Mouse (Mus musculus) neural tube, embryonic 15.5 days (tissue): ENCODE results near the gene Spaar. TPM values are rescaled to one million over a fixed set of nuclear protein-coding genes. Genes with fewer than 3 reads are reported as not detected.
"Not testable (repeated sequence)": the region's sequence is repeated elsewhere in the genome, so short reads cannot be mapped to it uniquely, and the experiment has no call there.

Experiments
- ATAC-seq: fragments of 200-750 bp; cut with Nextera tagmentation; 2 replicates; pipeline ENCODE4 v1.8.0; 2017; ENCODE audit warnings: mild to moderate bottlenecking, moderate TSS enrichment, moderate library complexity; ENCODE audit not compliant: low FRiP score
- H3K27ac ChIP-seq: fragments of 300-500 bp; sonication (generic); replicated peaks from 2 replicates; pipeline ENCODE4 v1.5.1; 2015; ENCODE audit warnings: mild to moderate bottlenecking, inconsistent platforms
- H3K27me3 ChIP-seq: fragments of 300-500 bp; sonication (generic); replicated peaks from 2 replicates; pipeline ENCODE4 v1.6.1; 2015; ENCODE audit warnings: inconsistent platforms
- H3K36me3 ChIP-seq: fragments of 300-500 bp; sonication (generic); 2 replicates; pipeline ENCODE4 v1.6.1; 2015; ENCODE audit warnings: inconsistent platforms
- H3K4me1 ChIP-seq: fragments of 300-500 bp; sonication (generic); 2 replicates; pipeline ENCODE4 v1.6.1; 2015; ENCODE audit warnings: inconsistent platforms
- H3K4me2 ChIP-seq: fragments of 300-500 bp; sonication (generic); 2 replicates; pipeline ENCODE4 v1.6.1; 2015; ENCODE audit warnings: inconsistent platforms, mild to moderate bottlenecking, moderate library complexity
- H3K4me3 ChIP-seq: fragments of 300-500 bp; sonication (generic); replicated peaks from 2 replicates; pipeline ENCODE4 v1.5.1; 2015; ENCODE audit warnings: mild to moderate bottlenecking, inconsistent platforms
- H3K9ac ChIP-seq: fragments of 300-500 bp; sonication (generic); replicated peaks from 2 replicates; pipeline ENCODE4 v1.6.1; 2015; ENCODE audit warnings: mild to moderate bottlenecking, inconsistent platforms
- H3K9me3 ChIP-seq: fragments of 300-500 bp; sonication (generic); replicated peaks from 2 replicates; pipeline ENCODE4 v1.6.1; 2016; ENCODE audit warnings: inconsistent platforms
- WGBS: fragments of 180-500 bp; shearing (Covaris S2); methylation state at CpG from one replicate; pipeline ENCODE4 v1.1.7; 2015; ENCODE audit warnings: mixed read lengths; 5-methylcytosine and 5-hydroxymethylcytosine counted together
- polyA plus RNA-seq: library from polyadenylated mRNA; unstranded; fragments of >200 nt; fragmentation: Nextera tagmentation; extraction: Ambion mirVana; gene quantifications from 2 replicates; pipeline ENCODE4 v1.2.1, GENCODE M21; 2015

The Spaar gene
- polyA plus RNA-seq, 1 experiment from 2014 or later, result 0.06 TPM

- H3K36me3 ChIP-seq, result no peaks in the 10 kb centered on the region
- H3K4me3 ChIP-seq, result no peak overlapping the region
- H3K27ac ChIP-seq, result no peak overlapping the region
- no peak overlapping the region for H3K4me2 ChIP-seq
- H3K4me1 ChIP-seq, result no peaks in the 10 kb centered on the region
- WGBS, result 25% methylated on average over 7 of the region's 7 CpGs
- H3K9me3 ChIP-seq, result no peaks in the 10 kb centered on the region
- no peaks in the 10 kb centered on the region for H3K27me3 ChIP-seq
- H3K9ac ChIP-seq, result no peak overlapping the region
- no peak for ATAC-seq
Measured at GRCm38 (mm10) chr4:43763410-43763809, 33.6 kb downstream of the Spaar start.

- no peak for ATAC-seq
- Histone ChIP-seq H3K4me1 (no peaks in the 10 kb centered on the region), H3K36me3 (no peaks in the 10 kb centered on the region), H3K4me2 (no peak overlapping the region), H3K4me3 (no peak overlapping the region), H3K9me3 (no peaks in the 10 kb centered on the region), H3K9ac (no peak overlapping the region), H3K27me3 (no peaks in the 10 kb centered on the region), H3K27ac (no peak overlapping the region)
- WGBS, result 94% methylated on average over 5 of the region's 5 CpGs
Measured at GRCm38 (mm10) chr4:43768341-43768740, 38.5 kb downstream of the Spaar start.

GRCm38 (mm10) chr4:43769374-43769773, 39.5 kb downstream of the Spaar start:
- Histone ChIP-seq H3K9ac (no peak overlapping the region), H3K4me3 (no peak overlapping the region), H3K27me3 (no peaks in the 10 kb centered on the region), H3K4me2 (no peak overlapping the region), H3K36me3 (no peaks in the 10 kb centered on the region), H3K27ac (no peak overlapping the region), H3K4me1 (no peaks in the 10 kb centered on the region), H3K9me3 (no peaks in the 10 kb centered on the region)
- ATAC-seq, result no peak
- WGBS, result 92% methylated on average over 2 of the region's 2 CpGs

GRCm38 (mm10) chr4:43770909-43771308, 41.1 kb downstream of the Spaar start, which contains the start of gene Olfr159:
Olfr159 (minus strand) TSS chr4:43771009.
- Histone ChIP-seq H3K9ac (no peak within 1 kb of the TSS), H3K27ac (no peak within 1 kb of the TSS), H3K36me3 (no peaks in the 10 kb centered on the region), H3K4me1 (no peaks in the 10 kb centered on the region), H3K4me3 (no peak within 1 kb of the TSS), H3K9me3 (no peaks in the 10 kb centered on the region), H3K4me2 (no peak within 1 kb of the TSS), H3K27me3 (no peaks in the 10 kb centered on the region)
- ATAC-seq, result no peak
- 90% methylated on average over 6 of the region's 6 CpGs for WGBS

GRCm38 (mm10) chr4:43771626-43772025, 41.8 kb downstream of the Spaar start:
- H3K4me1 ChIP-seq, result no peaks in the 10 kb centered on the region
- H3K4me3 ChIP-seq, result no peak overlapping the region
- ATAC-seq, result no peak
- H3K27ac ChIP-seq, result no peak overlapping the region
- H3K36me3 ChIP-seq, result no peaks in the 10 kb centered on the region
- WGBS, result 67% methylated on average over 6 of the region's 6 CpGs
- no peak overlapping the region for H3K9ac ChIP-seq
- no peaks in the 10 kb centered on the region for H3K27me3 ChIP-seq
- no peaks in the 10 kb centered on the region for H3K9me3 ChIP-seq
- H3K4me2 ChIP-seq, result no peak overlapping the region

- no peaks in the 10 kb centered on the region for H3K27me3 ChIP-seq
- 62% methylated on average over 2 of the region's 2 CpGs for WGBS
- no peak overlapping the region for H3K4me2 ChIP-seq
- H3K4me3 ChIP-seq, result no peak overlapping the region
- no peaks in the 10 kb centered on the region for H3K36me3 ChIP-seq
- H3K9me3 ChIP-seq, result no peaks in the 10 kb centered on the region
- no peak for ATAC-seq
- no peaks in the 10 kb centered on the region for H3K4me1 ChIP-seq
- H3K9ac ChIP-seq, result no peak overlapping the region
- H3K27ac ChIP-seq, result no peak overlapping the region
Measured at GRCm38 (mm10) chr4:43772304-43772703, 42.5 kb downstream of the Spaar start.

- Histone ChIP-seq H3K9ac (no peak overlapping the region), H3K9me3 (0 out of 2 replicates have a peak, but pooled peaks cover 3% of the 10 kb centered on the region), H3K27ac (no peak overlapping the region), H3K4me3 (no peak overlapping the region), H3K4me1 (no peaks in the 10 kb centered on the region), H3K4me2 (no peak overlapping the region), H3K36me3 (no peaks in the 10 kb centered on the region), H3K27me3 (no peaks in the 10 kb centered on the region)
- 74% methylated on average over 6 of the region's 6 CpGs for WGBS
- ATAC-seq, result no peak
Measured at GRCm38 (mm10) chr4:43795296-43795695, 65.5 kb downstream of the Spaar start.

GRCm38 (mm10) chr4:43795844-43796243, 66.0 kb downstream of the Spaar start:
- not testable (repeated sequence) for H3K36me3 ChIP-seq, H3K9me3 ChIP-seq, H3K4me1 ChIP-seq, H3K4me3 ChIP-seq, H3K27me3 ChIP-seq, H3K9ac ChIP-seq, H3K4me2 ChIP-seq, H3K27ac ChIP-seq, ATAC-seq
- WGBS, result 83% methylated on average over 5 of the region's 5 CpGs

- Histone ChIP-seq H3K4me1 (no peaks in the 10 kb centered on the region), H3K9me3 (0 out of 2 replicates have a peak, but pooled peaks cover 3% of the 10 kb centered on the region), H3K27ac (no peak overlapping the region), H3K9ac (no peak overlapping the region), H3K4me2 (no peak overlapping the region), H3K36me3 (no peaks in the 10 kb centered on the region), H3K27me3 (no peaks in the 10 kb centered on the region), H3K4me3 (no peak overlapping the region)
- ATAC-seq, result no peak
- 59% methylated on average over 7 of the region's 7 CpGs for WGBS
Measured at GRCm38 (mm10) chr4:43798936-43799335, 69.1 kb downstream of the Spaar start.

Other genes with a start within 250 kb of the Spaar start
- gene Sit1, start 246.3 kb upstream of the Spaar start, polyA plus RNA-seq, result 1.9 TPM in 1 of 2 replicates, not detected in the other
- gene Ccdc107, start 237.1 kb upstream of the Spaar start, polyA plus RNA-seq, result 88.9 and 89.8 TPM in 2 replicates
- gene Arhgef39, start 230.3 kb upstream of the Spaar start, polyA plus RNA-seq, result 5.9 and 15.4 TPM in 2 replicates
- 0.17 and 1.3 TPM in 2 replicates for gene Car9, start 223.1 kb upstream of the Spaar start, polyA plus RNA-seq
- gene Tpm2, start 206.3 kb upstream of the Spaar start, polyA plus RNA-seq, result 51.4 and 85.4 TPM in 2 replicates
- gene Creb3, start 167.7 kb upstream of the Spaar start, polyA plus RNA-seq, result 80.8 and 82.0 TPM in 2 replicates
- 63.5 and 70.8 TPM in 2 replicates for gene Tln1, start 167.3 kb upstream of the Spaar start, polyA plus RNA-seq
- 22.0 and 23.9 TPM in 2 replicates for gene Rgp1, start 151.3 kb upstream of the Spaar start, polyA plus RNA-seq
- 48.1 and 54.5 TPM in 2 replicates for gene Gba2, start 151.2 kb upstream of the Spaar start, polyA plus RNA-seq
- 1.2 and 1.5 TPM in 2 replicates for gene Msmp, start 145.5 kb upstream of the Spaar start, polyA plus RNA-seq
- gene Npr2, start 98.1 kb upstream of the Spaar start, polyA plus RNA-seq, result 12.9 and 16.1 TPM in 2 replicates
- 4.1 and 4.3 TPM in 2 replicates for gene Spag8, start 76.4 kb upstream of the Spaar start, polyA plus RNA-seq
- 77.5 and 78.9 TPM in 2 replicates for gene Hint2, start 73.6 kb upstream of the Spaar start, polyA plus RNA-seq
- 9.1 and 12.4 TPM in 2 replicates for gene Tmem8b, start 61.1 kb upstream of the Spaar start, polyA plus RNA-seq
- gene Fam221b, start 60.9 kb upstream of the Spaar start, polyA plus RNA-seq, result 1.5 and 1.6 TPM in 2 replicates
- 0.08 TPM in 1 of 2 replicates, not detected in the other for gene Olfr70, start 29.2 kb upstream of the Spaar start, polyA plus RNA-seq
- gene Olfr71, start 19.8 kb upstream of the Spaar start, polyA plus RNA-seq, result not detected in 2 replicates
- 0.24 and 0.45 TPM in 2 replicates for gene Hrct1, start 2.8 kb upstream of the Spaar start, polyA plus RNA-seq
- not detected in 2 replicates for gene Olfr159, start 41.0 kb downstream of the Spaar start, polyA plus RNA-seq
- gene Olfr156, start 93.9 kb downstream of the Spaar start, polyA plus RNA-seq, result not detected in 2 replicates
- gene Olfr157, start 110.2 kb downstream of the Spaar start, polyA plus RNA-seq, result not detected in 2 replicates
- gene Olfr155, start 121.5 kb downstream of the Spaar start, polyA plus RNA-seq, result not detected in 2 replicates
- gene Reck, start 145.5 kb downstream of the Spaar start, polyA plus RNA-seq, result 6.2 and 8.3 TPM in 2 replicates
- gene Glipr2, start 227.4 kb downstream of the Spaar start, polyA plus RNA-seq, result 42.3 and 51.4 TPM in 2 replicates